Mouse (Mus musculus) lung, adult 2 months (tissue): ENCODE results near the gene Rnf115.

Experiments used
- CTCF ChIP-seq: fragments of 200-500 bp; IDR thresholded peaks from 2 replicates; pipeline ENCODE4 v1.5.1; 2011; ENCODE audit warnings: mild to moderate bottlenecking, low read length, control low read depth; ENCODE audit not compliant: insufficient read depth
- POLR2A ChIP-seq: fragments of 200-500 bp; IDR thresholded peaks from 2 replicates; pipeline ENCODE4 v1.6.1; 2011; ENCODE audit warnings: low read depth, mild to moderate bottlenecking, control low read depth, low read length, borderline replicate concordance; ENCODE audit errors: extremely low read depth

- TF ChIP-seq CTCF (no peak), POLR2A (no peak)
Measured at GRCm38 (mm10) chr3:96828308-96828864, 100.9 kb downstream of the Rnf115 start.
